Mouse (Mus musculus) heart, adult 8-10 months (tissue): ENCODE measurements around the gene Chil1. TPM values are rescaled to one million over a fixed set of nuclear protein-coding genes. Genes with fewer than 3 reads are reported as not detected.

Experiments used
- DNase-seq: peaks from one replicate; pipeline ENCODE4 v3.0.0; 2022; ENCODE audit warnings: low spot score
- total RNA-seq, 4 experiments: library from RNA; stranded (reverse); gene quantifications; 2 replicates each; pipeline ENCODE4 v1.2.4; 2022

Gene Chil1
- total RNA-seq, 4 experiments from 2014 or later, result 0.38 to 2.7 (median 0.51) TPM

DNA sequence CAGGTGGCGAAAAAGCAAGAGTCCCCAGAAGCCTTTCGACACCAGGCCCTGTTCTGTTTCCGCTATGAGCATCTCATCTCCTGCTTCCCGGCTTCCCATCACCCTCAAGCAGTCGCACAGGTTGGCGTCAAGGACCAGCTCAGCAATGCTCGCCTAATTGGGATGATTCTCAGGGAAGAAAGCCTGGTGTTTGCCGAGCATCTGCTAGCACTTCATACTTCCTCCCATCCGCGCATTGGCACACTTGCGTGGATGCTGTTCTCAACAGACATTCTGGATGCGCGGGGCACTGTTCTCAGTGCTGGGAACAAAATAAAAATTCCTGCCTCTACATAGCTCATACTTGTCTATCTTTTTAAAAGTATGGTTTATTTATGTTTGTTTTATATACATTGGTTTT lies 22.3 kb downstream of the Chil1 start:
- no peak for DNase-seq

DNA sequence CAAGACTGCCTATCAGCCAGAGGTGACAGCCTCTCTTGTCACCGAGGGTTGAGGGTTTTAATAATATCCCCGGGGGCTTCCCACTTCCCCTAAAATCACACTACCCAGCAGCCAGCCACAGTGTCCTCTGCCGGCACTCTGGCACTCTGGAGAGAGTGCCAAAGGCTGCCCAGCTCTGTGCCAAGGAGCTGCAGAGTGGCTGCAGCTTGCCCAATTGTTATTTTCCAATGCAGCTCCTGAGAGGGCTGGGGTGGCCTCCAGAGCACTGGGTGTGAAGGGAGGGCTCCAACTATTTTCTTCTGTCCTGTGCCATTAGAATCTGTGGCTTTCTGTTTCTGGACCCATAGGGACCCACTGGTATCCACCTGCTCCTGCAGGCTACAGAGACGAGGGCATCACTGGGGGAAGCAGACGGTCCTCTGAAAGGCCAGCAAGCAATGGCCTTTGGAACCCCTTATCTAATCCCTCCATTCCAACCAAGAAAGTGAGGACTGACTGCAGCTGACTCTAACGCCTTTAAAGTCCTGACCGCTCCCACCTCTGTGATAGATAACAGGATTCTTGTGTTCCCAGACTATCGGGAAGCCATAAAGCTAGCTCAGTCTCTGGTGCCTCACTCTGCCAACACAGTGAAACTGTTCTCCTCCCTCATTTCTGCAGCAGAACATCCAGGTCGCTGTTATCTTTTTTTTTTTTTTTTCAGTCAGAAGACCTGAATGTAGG lies 23.5 kb downstream of the Chil1 start:
- no peak for DNase-seq

DNA sequence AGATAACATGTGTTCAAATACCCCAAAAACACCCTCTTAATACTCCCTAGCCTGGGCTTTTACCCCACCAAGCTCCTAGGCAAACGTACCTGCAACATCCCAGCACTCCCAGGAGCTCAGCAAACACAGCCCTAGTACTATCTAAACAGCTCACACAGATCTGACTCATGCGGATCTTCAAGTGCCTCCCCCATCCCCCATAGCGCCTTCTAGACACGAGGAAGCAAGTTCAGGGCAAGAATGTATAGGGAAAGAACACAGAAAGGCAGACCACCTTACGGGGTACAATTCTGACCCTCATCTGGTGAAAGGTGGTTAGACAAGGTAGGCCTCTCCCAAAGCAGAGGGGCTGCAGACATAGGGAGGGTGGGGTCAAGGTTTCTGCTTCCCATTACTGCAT lies 24.1 kb downstream of the Chil1 start:
- no peak for DNase-seq

- DNase-seq, result no peak
Observed at GRCm38 (mm10) chr1:134210179-134210755, 28.3 kb downstream of the Chil1 start.

- DNase-seq, result no peak
Observed at GRCm38 (mm10) chr1:134211043-134211442, 29.1 kb downstream of the Chil1 start.

DNA sequence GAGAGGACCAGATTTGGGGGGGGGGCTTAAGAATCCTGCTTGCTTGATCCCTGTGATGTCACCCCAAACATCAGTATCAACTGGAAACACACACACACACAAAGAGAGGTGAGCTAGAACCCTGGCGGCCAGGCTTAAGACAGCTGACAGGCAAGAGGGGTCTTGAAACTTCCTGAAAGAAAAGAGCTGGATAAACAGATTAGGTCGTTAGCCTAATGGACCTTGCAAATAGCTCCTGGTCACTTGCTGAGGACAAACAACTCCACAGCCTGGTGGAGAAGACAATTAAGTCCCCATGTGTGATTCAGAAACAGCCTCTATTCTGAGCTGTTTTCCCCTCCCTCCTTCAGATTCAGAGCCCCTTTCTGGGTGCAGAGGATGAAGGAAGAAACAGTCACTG lies 29.7 kb downstream of the Chil1 start:
- no peak for DNase-seq

DNA sequence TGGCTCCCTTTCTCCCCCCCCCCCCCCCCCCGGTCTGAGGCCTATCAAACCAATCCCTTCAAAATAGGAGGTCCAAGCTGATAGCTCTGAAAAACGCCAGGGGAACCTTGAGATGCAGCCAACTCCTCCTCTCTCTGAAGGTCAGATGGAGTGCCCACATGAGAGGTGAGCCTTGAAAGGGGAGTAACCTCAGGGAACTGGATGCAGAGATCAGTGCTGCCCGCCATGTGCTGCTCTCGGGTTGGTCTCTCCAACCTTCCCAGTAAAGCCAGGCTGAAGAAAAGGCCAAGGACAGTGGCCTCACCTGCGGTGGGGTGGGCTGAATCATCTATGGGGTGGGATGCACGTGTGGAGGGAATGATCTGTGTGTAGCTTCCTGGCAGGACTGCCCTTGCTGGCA lies 30.4 kb downstream of the Chil1 start:
- no peak for DNase-seq

DNA sequence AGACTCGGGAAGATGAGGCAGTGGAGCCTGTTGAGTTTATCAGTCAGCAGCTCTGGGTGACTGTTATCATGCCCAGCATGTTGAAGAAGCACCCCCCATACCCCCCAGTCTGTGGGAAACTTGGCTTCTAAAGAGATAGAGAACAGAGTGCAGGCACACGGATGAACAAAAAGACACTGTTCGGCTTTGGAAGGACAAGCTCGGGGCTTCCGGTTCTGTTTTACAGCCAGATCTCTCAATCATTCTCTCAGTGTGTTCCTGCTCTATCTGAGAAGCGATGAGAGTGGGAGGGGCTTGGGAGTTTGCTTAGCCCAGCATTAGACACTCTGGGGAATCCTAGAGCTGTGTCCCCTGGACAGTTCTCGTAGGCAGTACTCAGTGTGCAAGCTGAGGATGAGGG lies 31.4 kb downstream of the Chil1 start:
- DNase-seq, result no peak

GRCm38 (mm10) chr1:134215059-134215458 lies 33.1 kb downstream of the Chil1 start:
- no peak for DNase-seq

GRCm38 (mm10) chr1:134215751-134216628 lies 34.0 kb downstream of the Chil1 start:
- DNase-seq, result no peak

DNA sequence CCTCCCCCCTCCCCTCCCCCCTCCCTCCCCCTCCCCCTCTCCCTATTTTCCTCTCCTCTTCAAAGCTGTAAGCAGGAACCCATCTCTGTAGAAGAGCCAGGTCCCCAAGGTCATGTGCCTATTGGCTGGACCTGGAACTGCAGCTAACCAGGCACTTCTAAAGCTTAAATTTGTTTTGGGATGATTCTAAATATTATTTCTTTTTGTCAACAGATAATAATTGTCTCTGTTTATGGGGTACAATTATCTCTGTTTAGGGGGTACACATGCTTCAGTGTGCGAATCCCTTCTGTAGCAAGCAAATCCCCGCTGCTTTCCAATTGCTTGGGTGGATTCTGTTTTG lies 34.6 kb downstream of the Chil1 start:
- DNase-seq, result no peak

DNA sequence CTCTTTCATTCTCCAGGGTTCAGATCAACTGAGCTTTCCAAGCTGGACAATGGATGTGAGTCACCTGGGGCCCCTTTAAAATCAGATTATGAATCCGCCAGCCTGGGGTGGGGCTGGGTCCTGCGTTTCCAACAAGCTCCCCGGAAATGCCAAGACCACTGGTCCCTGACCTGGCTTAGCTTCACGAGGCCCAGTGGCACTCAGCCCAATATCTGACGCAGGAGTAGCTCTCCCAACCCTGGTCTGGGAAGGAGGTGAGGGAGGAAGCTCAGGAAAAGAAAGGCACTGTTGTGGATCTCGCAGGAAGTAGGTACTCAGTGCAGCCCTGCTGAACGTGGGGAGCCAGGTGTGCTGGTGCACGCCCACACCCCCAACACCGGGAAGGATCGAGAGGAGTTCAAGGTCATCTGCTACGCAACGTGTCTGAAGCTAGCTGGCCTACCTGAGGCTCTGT lies 35.1 kb downstream of the Chil1 start:
- DNase-seq, result no peak

- no peak for DNase-seq
Observed at GRCm38 (mm10) chr1:134217942-134218341, 36.0 kb downstream of the Chil1 start.

DNA sequence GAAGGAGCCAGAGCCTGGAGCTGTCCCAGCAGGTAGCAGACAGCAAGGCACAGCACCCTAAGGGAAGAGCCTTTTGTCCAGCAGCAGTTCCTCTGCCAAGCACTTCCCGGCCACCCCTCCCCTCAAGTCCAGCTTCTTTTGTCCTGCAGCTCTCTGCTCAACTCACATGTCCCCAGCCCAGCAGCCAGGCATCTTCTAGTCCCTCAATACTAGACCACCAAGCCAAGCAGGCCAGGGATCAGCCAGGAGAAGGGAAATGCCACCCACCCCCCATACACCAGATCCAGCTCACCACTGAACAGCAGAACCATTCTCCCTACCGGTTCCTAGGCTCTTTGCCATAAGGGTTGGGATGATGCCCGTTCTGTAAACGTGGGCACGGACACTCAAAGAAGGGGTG lies 37.6 kb downstream of the Chil1 start:
- DNase-seq, result no peak

- no peak for DNase-seq
Observed at GRCm38 (mm10) chr1:134221172-134221571, 39.2 kb downstream of the Chil1 start.

GRCm38 (mm10) chr1:134222122-134223055 lies 40.4 kb downstream of the Chil1 start:
- DNase-seq, result peak; percentile 58

- DNase-seq, result no peak
Observed at GRCm38 (mm10) chr1:134224649-134225227, 42.8 kb downstream of the Chil1 start.

DNA sequence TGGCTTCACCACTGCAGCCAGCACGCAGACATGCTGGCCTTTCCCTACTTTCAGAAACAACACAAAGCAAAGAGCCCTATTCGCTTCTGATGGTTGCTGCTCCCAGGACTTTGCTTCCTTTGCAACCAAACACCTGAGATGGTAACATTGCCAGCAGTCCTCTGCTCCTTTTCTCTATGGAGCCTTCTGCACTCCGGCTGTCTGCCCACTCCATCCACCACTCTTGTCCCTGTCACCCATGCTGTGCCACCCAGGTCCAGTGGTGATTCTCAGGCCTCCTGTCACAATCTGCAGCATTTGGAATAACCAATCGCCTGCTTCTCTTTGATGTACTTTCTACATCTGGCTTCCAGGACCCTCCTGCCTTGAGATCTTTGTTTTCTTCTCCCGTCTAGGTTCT lies 43.4 kb downstream of the Chil1 start:
- no peak for DNase-seq

DNA sequence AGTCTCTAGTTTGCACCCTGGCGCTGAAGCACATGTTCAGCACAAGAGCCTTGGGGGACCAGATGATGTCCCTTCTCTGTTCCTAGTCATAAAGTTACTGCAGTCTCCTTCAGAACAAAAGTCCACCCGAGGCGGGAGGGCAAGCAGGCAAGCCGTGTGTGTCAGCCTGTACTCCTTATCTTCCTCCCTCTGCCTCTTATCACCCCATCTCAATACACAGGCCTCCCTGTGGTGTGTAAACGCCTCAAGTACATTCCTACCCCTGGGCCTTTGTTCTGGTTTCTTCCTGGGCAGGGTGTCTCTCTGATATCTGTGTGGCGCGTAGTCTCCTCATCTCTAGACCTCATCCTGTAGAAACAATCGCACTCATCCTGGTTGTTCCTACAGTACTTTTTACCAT lies 44.8 kb downstream of the Chil1 start:
- DNase-seq, result no peak

GRCm38 (mm10) chr1:134229806-134230575 lies 48.0 kb downstream of the Chil1 start:
- DNase-seq, result no peak
